Mouse (Mus musculus) midbrain, postnatal 0 days (tissue): ENCODE measurements at regions not wholly inside any gene's neighbourhood (a gene's known extent, or its start where the extent isn't known, plus 50 kb on each side); places are given as distances from the start of the nearest gene placed in this dataset.

Experiments
- ATAC-seq: fragments of 200-750 bp; cut with Nextera tagmentation; 2 replicates; pipeline ENCODE4 v1.8.0; 2017; ENCODE audit warnings: moderate number of reproducible peaks, mild to moderate bottlenecking, moderate TSS enrichment, moderate library complexity; ENCODE audit not compliant: low FRiP score
- DNase-seq: peaks from one replicate; pipeline ENCODE4 v3.0.0-alpha.2; 2015; ENCODE audit warnings: low spot score
- H3K27ac ChIP-seq: fragments of 300-500 bp; sonication (generic); 2 replicates; pipeline ENCODE4 v1.5.1; 2014; ENCODE audit warnings: low read depth, mild to moderate bottlenecking, low read length, mixed read lengths
- H3K27me3 ChIP-seq: fragments of 300-500 bp; sonication (generic); 2 replicates; pipeline ENCODE4 v1.6.1; 2014; ENCODE audit warnings: low read length, control low read depth, mixed read lengths; ENCODE audit not compliant: insufficient read depth
- H3K36me3 ChIP-seq: fragments of 300-500 bp; sonication (generic); 2 replicates; pipeline ENCODE4 v1.6.1; 2014; ENCODE audit warnings: low read length, control low read depth, mixed read lengths; ENCODE audit not compliant: insufficient read depth
- H3K4me1 ChIP-seq: fragments of 300-500 bp; sonication (generic); 2 replicates; pipeline ENCODE4 v1.6.1; 2014; ENCODE audit warnings: mild to moderate bottlenecking, control low read depth, antibody characterized with exemption, low read length, mixed read lengths; ENCODE audit not compliant: insufficient read depth
- H3K4me2 ChIP-seq: fragments of 300-500 bp; sonication (generic); 2 replicates; pipeline ENCODE4 v1.6.1; 2014; ENCODE audit warnings: low read depth, mild to moderate bottlenecking, low read length, mixed read lengths; ENCODE audit not compliant: poor library complexity, severe bottlenecking
- H3K4me3 ChIP-seq: fragments of 300-500 bp; sonication (generic); 2 replicates; pipeline ENCODE4 v1.5.1; 2014; ENCODE audit warnings: low read depth, mild to moderate bottlenecking, low read length, moderate library complexity
- H3K9ac ChIP-seq: fragments of 300-500 bp; sonication (generic); replicated peaks from 2 replicates; pipeline ENCODE4 v1.6.1; 2014; ENCODE audit warnings: mild to moderate bottlenecking, low read length, moderate library complexity, mixed read lengths; ENCODE audit not compliant: poor library complexity, severe bottlenecking
- H3K9me3 ChIP-seq: fragments of 300-500 bp; sonication (generic); 2 replicates; pipeline ENCODE4 v1.6.1; 2016; ENCODE audit warnings: low read length, control low read depth
- CTCF ChIP-seq: IDR thresholded peaks from 2 replicates; pipeline ENCODE4 v1.5.1; 2016; ENCODE audit warnings: antibody characterized with exemption, mild to moderate bottlenecking
- WGBS: fragments of 180-500 bp; shearing (Covaris S2); extraction: QIAGEN DNeasy Blood & Tissue Kit; methylation state at CpG from one replicate; pipeline ENCODE4 v1.1.7; 2014; 5-methylcytosine and 5-hydroxymethylcytosine counted together

GRCm38 (mm10) chr8:10931266-10931665 lies 77.0 kb downstream of the Irs2 start:
- Histone ChIP-seq H3K4me3 (no peak overlapping the region), H3K36me3 (no peaks in the 10 kb centered on the region), H3K4me1 (peaks cover 2% of the 10 kb centered on the region; the same call in 1 of the 2 replicates), H3K9me3 (no peaks in the 10 kb centered on the region), H3K9ac (no peak overlapping the region), H3K27ac (no peak overlapping the region), H3K27me3 (no peaks in the 10 kb centered on the region), H3K4me2 (no peak overlapping the region)
- TF ChIP-seq CTCF = no peak
- ATAC-seq = no peak
- DNase-seq = no peak
- WGBS = 94% methylated on average over 4 of the region's 4 CpGs

GRCm38 (mm10) chr8:10928836-10929235 lies 79.4 kb downstream of the Irs2 start:
- H3K4me2 ChIP-seq = no peak overlapping the region
- no peaks in the 10 kb centered on the region for H3K36me3 ChIP-seq
- no peak for TF ChIP-seq CTCF
- no peaks in the 10 kb centered on the region for H3K27me3 ChIP-seq
- H3K4me1 ChIP-seq = peaks cover 19% of the 10 kb centered on the region; the same call in 1 of the 2 replicates
- H3K9ac ChIP-seq = 0 out of 2 replicates have a peak overlapping the region, but pooled peaks have one; percentile 4
- H3K27ac ChIP-seq = no peak overlapping the region
- ATAC-seq (no peak; the same call in none of the 2 replicates), DNase-seq (peak; percentile 42)
- 73% methylated on average over 3 of the region's 3 CpGs for whole genome bisulfite sequencing
- H3K9me3 ChIP-seq = no peaks in the 10 kb centered on the region
- H3K4me3 ChIP-seq = no peak overlapping the region

GRCm38 (mm10) chr8:10928342-10928794 lies 79.9 kb downstream of the Irs2 start:
- Histone ChIP-seq H3K4me1 (peaks cover 19% of the 10 kb centered on the region; the same call in 1 of the 2 replicates), H3K27me3 (no peaks in the 10 kb centered on the region), H3K36me3 (no peaks in the 10 kb centered on the region), H3K9me3 (no peaks in the 10 kb centered on the region), H3K9ac (0 out of 2 replicates have a peak overlapping the region, but pooled peaks have one; percentile 4), H3K4me3 (no peak overlapping the region), H3K4me2 (no peak overlapping the region), H3K27ac (no peak overlapping the region)
- 0 out of 2 replicates have a peak, but pooled peaks have one; percentile 4 for TF ChIP-seq CTCF
- DNase-seq (peak; percentile 89), ATAC-seq (peak; percentile 71)
- 23% methylated on average over 17 of the region's 17 CpGs for WGBS

GRCm38 (mm10) chr8:10927187-10927586 lies 81.1 kb downstream of the Irs2 start:
- Histone ChIP-seq H3K4me1 (peaks cover 22% of the 10 kb centered on the region; the same call in 1 of the 2 replicates), H3K36me3 (no peaks in the 10 kb centered on the region), H3K9me3 (no peaks in the 10 kb centered on the region), H3K4me3 (no peak overlapping the region), H3K27me3 (no peaks in the 10 kb centered on the region), H3K27ac (no peak overlapping the region), H3K9ac (no peak overlapping the region), H3K4me2 (no peak overlapping the region)
- DNase-seq (no peak), ATAC-seq (no peak)
- 51% methylated on average over 3 of the region's 3 CpGs for WGBS
- no peak for TF ChIP-seq CTCF

DNA sequence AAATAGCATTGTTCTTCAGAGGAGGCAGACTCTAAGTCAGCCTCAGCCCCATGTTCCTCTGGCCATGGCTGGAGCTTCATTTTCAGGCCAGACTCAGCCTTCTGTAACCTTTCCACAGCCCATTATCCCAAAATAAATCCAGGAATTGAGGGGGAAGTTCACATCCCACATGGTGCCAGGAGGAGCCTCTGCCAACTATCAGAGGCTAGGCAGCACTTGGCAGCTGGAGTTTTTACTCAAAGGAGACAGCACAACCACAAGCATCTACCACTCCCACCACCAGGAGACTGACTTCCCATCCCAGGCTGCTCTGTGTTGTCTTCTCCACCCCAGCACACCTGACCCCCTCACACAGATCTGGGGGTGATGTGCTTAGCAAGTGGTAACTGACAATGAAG lies 81.7 kb downstream of the Irs2 start:
- Histone ChIP-seq H3K9me3 (no peaks in the 10 kb centered on the region), H3K9ac (no peak overlapping the region), H3K4me2 (no peak overlapping the region), H3K4me1 (peaks cover 27% of the 10 kb centered on the region; the same call in 1 of the 2 replicates), H3K27ac (no peak overlapping the region), H3K4me3 (no peak overlapping the region), H3K27me3 (no peaks in the 10 kb centered on the region), H3K36me3 (no peaks in the 10 kb centered on the region)
- DNase-seq = peak; percentile 43
- no peak for ATAC-seq
- no peak; the same call in 1 of the 2 replicates for TF ChIP-seq CTCF

DNA sequence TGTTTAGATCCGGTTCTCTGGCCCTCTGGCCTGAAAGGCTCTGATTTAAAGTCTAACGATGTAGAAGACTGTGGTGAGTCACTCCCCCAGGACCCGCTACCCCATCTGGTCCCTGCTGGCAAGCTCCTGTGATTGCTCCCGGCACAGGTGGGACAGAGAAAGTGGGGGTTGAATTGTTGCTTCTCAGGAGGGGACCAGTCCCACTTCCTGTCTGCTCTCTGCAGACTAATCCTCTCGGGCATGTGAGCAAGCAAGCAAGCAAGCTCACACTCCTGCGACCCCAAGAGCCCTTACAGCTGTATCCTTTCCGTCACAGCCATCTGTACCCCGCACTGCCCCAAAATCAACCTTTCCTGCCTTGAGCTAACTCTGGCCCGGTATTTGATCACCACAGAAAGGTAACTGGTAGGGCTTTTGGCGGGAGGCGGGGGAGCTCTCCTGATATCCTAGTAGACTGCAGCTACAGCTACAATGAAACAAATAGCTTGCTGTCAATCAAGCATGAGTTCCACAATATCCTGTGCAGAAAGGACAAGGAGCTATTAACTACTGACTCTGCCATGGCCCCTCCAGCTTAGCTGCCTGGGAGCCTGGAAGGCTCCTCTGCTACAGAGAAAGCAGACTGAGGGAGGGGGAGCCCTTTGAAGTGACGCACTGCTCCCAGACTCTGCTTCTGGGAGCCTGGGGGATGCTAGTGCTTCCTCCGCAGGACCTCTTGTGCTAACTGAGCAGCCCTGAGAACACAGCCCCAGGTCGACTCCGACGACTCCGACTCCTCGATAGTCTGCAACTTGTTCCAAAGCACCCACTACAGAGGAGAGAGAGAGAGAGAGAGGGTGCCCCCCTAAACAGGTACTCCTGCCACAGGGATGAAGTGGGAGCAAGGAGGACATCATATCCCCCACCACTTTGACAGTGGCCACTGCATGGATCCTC lies 82.4 kb downstream of the Irs2 start:
- no peak for DNase-seq
- TF ChIP-seq CTCF = no peak
- Histone ChIP-seq H3K27me3 (no peaks in the 10 kb centered on the region), H3K4me2 (no peak overlapping the region), H3K9me3 (no peaks in the 10 kb centered on the region), H3K4me1 (peaks cover 29% of the 10 kb centered on the region; the same call in 1 of the 2 replicates), H3K36me3 (no peaks in the 10 kb centered on the region), H3K27ac (peak overlapping the region; percentile 32; the same call in 1 of the 2 replicates), H3K9ac (no peak overlapping the region), H3K4me3 (no peak overlapping the region)
- WGBS = 15% methylated on average over 18 of the region's 18 CpGs
- ATAC-seq = no peak
